Mouse (Mus musculus) midbrain, embryonic 11.5 days (tissue): ENCODE measurements around the gene Gm28035. TPM values are rescaled to one million over a fixed set of nuclear protein-coding genes. Genes with fewer than 3 reads are reported as not detected.

Source experiments
- ATAC-seq: fragments of 200-750 bp; cut with Nextera tagmentation; 2 replicates; pipeline ENCODE4 v1.8.0; 2017; ENCODE audit warnings: moderate TSS enrichment, moderate library complexity; ENCODE audit not compliant: low FRiP score
- DNase-seq: peaks from one replicate; pipeline ENCODE4 v3.0.0; 2015; ENCODE audit warnings: low spot score; ENCODE audit errors: missing footprints
- H3K27ac ChIP-seq: fragments of 300-500 bp; sonication (generic); 2 replicates; pipeline ENCODE4 v1.5.1; 2014; ENCODE audit warnings: low read depth, low read length
- H3K27me3 ChIP-seq: fragments of 300-500 bp; sonication (generic); 2 replicates; pipeline ENCODE4 v1.6.1; 2014; ENCODE audit warnings: mild to moderate bottlenecking, low read length, moderate library complexity, mixed read lengths; ENCODE audit not compliant: control insufficient read depth, insufficient read depth
- H3K36me3 ChIP-seq: fragments of 300-500 bp; sonication (generic); 2 replicates; pipeline ENCODE4 v1.6.1; 2014; ENCODE audit warnings: mild to moderate bottlenecking, low read length, moderate library complexity, mixed read lengths; ENCODE audit not compliant: control insufficient read depth, insufficient read depth
- H3K4me1 ChIP-seq: fragments of 300-500 bp; sonication (generic); 2 replicates; pipeline ENCODE4 v1.6.1; 2014; ENCODE audit warnings: low read length; ENCODE audit not compliant: control insufficient read depth, insufficient read depth
- H3K4me2 ChIP-seq: fragments of 300-500 bp; sonication (generic); 2 replicates; pipeline ENCODE4 v1.6.1; 2014; ENCODE audit warnings: mild to moderate bottlenecking, moderate library complexity
- H3K4me3 ChIP-seq: fragments of 300-500 bp; sonication (generic); 2 replicates; pipeline ENCODE4 v1.5.1; 2014; ENCODE audit warnings: low read depth, low read length
- H3K9ac ChIP-seq: fragments of 300-500 bp; sonication (generic); 2 replicates; pipeline ENCODE4 v1.6.1; 2014; ENCODE audit warnings: low read length
- H3K9me3 ChIP-seq: fragments of 300-500 bp; sonication (generic); 2 replicates; pipeline ENCODE4 v1.6.1; 2016; ENCODE audit warnings: low read length; ENCODE audit not compliant: control insufficient read depth
- WGBS: fragments of 180-500 bp; shearing (Covaris S2); extraction: QIAGEN DNeasy Blood & Tissue Kit; methylation state at CpG from one replicate; pipeline ENCODE4 v1.1.7; 2014; 5-methylcytosine and 5-hydroxymethylcytosine counted together
- polyA plus RNA-seq: library from polyadenylated mRNA; unstranded; fragments of >200 nt; fragmentation: Nextera tagmentation; extraction: Ambion mirVana; gene quantifications from 2 replicates; pipeline ENCODE4 v1.2.1, GENCODE M21; 2014

Gm28035 gene
- polyA plus RNA-seq: 0.05 and 0.21 TPM in 2 replicates

- Histone ChIP-seq H3K4me3 (no peak within 1 kb of the TSS), H3K36me3 (peaks cover 15% of the 10 kb centered on the region; the same call in 1 of the 2 replicates), H3K27me3 (no peaks in the 10 kb centered on the region), H3K4me1 (peaks cover 15% of the 10 kb centered on the region), H3K4me2 (no peak within 1 kb of the TSS), H3K27ac (no peak within 1 kb of the TSS), H3K9ac (0 out of 2 replicates have a peak within 1 kb of the TSS, but pooled peaks have one; percentile 7), H3K9me3 (no peaks in the 10 kb centered on the region)
- DNase-seq: no peak
- no peak for ATAC-seq
- 88% methylated on average over 2 of the region's 2 CpGs for WGBS
These were observed at the start of gene Gm28035 for GRCm38 (mm10) chr2:30240267-30240666. Gene Gm28035, plus strand, starts transcription at chr2:30240567.

GRCm38 (mm10) chr2:30191790-30192580 lies 48.4 kb upstream of the Gm28035 start:
- 88% methylated on average over 12 of the region's 12 CpGs for WGBS
- Histone ChIP-seq H3K36me3 (no peaks in the 10 kb centered on the region), H3K4me2 (no peak overlapping the region), H3K27ac (no peak overlapping the region), H3K4me1 (no peaks in the 10 kb centered on the region), H3K4me3 (no peak overlapping the region), H3K9me3 (no peaks in the 10 kb centered on the region), H3K9ac (no peak overlapping the region), H3K27me3 (no peaks in the 10 kb centered on the region)
- DNase-seq: no peak
- ATAC-seq: no peak

- ATAC-seq (no peak), DNase-seq (no peak)
- H3K4me3 ChIP-seq: no peak overlapping the region
- 89% methylated on average over 3 of the region's 3 CpGs for WGBS
- H3K4me2 ChIP-seq: no peak overlapping the region
- no peak overlapping the region for H3K27ac ChIP-seq
- no peaks in the 10 kb centered on the region for H3K9me3 ChIP-seq
- no peaks in the 10 kb centered on the region for H3K4me1 ChIP-seq
- H3K36me3 ChIP-seq: no peaks in the 10 kb centered on the region
- H3K9ac ChIP-seq: no peak overlapping the region
- no peaks in the 10 kb centered on the region for H3K27me3 ChIP-seq
These were observed 45.7 kb upstream of the Gm28035 start for GRCm38 (mm10) chr2:30194656-30195055.

GRCm38 (mm10) chr2:30198021-30198420 lies 42.3 kb upstream of the Gm28035 start:
- no peak for ATAC-seq
- H3K27ac ChIP-seq: no peak overlapping the region
- WGBS: 69% methylated on average over 4 of the region's 4 CpGs

GRCm38 (mm10) chr2:30199984-30200383 lies 40.4 kb upstream of the Gm28035 start:
- Histone ChIP-seq H3K36me3 (no peaks in the 10 kb centered on the region), H3K4me1 (peaks cover 6% of the 10 kb centered on the region), H3K9ac (no peak overlapping the region), H3K27me3 (no peaks in the 10 kb centered on the region), H3K4me2 (no peak overlapping the region), H3K27ac (no peak overlapping the region), H3K9me3 (no peaks in the 10 kb centered on the region), H3K4me3 (no peak overlapping the region)
- DNase-seq: no peak
- 78% methylated on average over 1 of the region's 1 CpGs for WGBS
- no peak for ATAC-seq

More at GRCm38 (mm10) chr2:30198021-30198420, 42.3 kb upstream of the Gm28035 start:
- Histone ChIP-seq H3K9me3 (no peaks in the 10 kb centered on the region), H3K27me3 (no peaks in the 10 kb centered on the region), H3K4me2 (no peak overlapping the region), H3K4me1 (no peaks in the 10 kb centered on the region), H3K4me3 (no peak overlapping the region), H3K9ac (no peak overlapping the region), H3K36me3 (no peaks in the 10 kb centered on the region)
- DNase-seq: no peak

GRCm38 (mm10) chr2:30200388-30200925 lies 39.9 kb upstream of the Gm28035 start:
- ATAC-seq (no peak), DNase-seq (no peak)
- H3K36me3 ChIP-seq: no peaks in the 10 kb centered on the region
- no peaks in the 10 kb centered on the region for H3K27me3 ChIP-seq
- no peaks in the 10 kb centered on the region for H3K9me3 ChIP-seq
- peaks cover 8% of the 10 kb centered on the region for H3K4me1 ChIP-seq
- no peak overlapping the region for H3K4me2 ChIP-seq
- H3K27ac ChIP-seq: no peak overlapping the region
- 91% methylated on average over 5 of the region's 5 CpGs for WGBS
- no peak overlapping the region for H3K4me3 ChIP-seq
- no peak overlapping the region for H3K9ac ChIP-seq

GRCm38 (mm10) chr2:30203439-30203838 lies 36.9 kb upstream of the Gm28035 start:
- no peak overlapping the region for H3K4me2 ChIP-seq
- H3K9ac ChIP-seq: no peak overlapping the region
- ATAC-seq: no peak
- peaks cover 12% of the 10 kb centered on the region for H3K4me1 ChIP-seq
- H3K36me3 ChIP-seq: no peaks in the 10 kb centered on the region
- no peaks in the 10 kb centered on the region for H3K9me3 ChIP-seq
- no peak overlapping the region for H3K4me3 ChIP-seq
- H3K27me3 ChIP-seq: no peaks in the 10 kb centered on the region
- no peak overlapping the region for H3K27ac ChIP-seq
- DNase-seq: peak; percentile 90
- WGBS: 73% methylated on average over 7 of the region's 7 CpGs

- peak; percentile 54; the same call in 1 of the 2 replicates for ATAC-seq
- 1% methylated on average over 13 of the region's 13 CpGs for WGBS
- Histone ChIP-seq H3K4me1 (peaks cover 12% of the 10 kb centered on the region), H3K4me2 (peak overlapping the region; percentile 85), H3K27ac (peak overlapping the region; percentile 50; the same call in 1 of the 2 replicates), H3K4me3 (peak overlapping the region; percentile 73), H3K27me3 (no peaks in the 10 kb centered on the region), H3K9me3 (no peaks in the 10 kb centered on the region), H3K9ac (peak overlapping the region; percentile 68), H3K36me3 (no peaks in the 10 kb centered on the region)
- no peak for DNase-seq
These were observed 35.1 kb upstream of the Gm28035 start for GRCm38 (mm10) chr2:30205255-30205628.

GRCm38 (mm10) chr2:30205629-30206357 lies 34.6 kb upstream of the Gm28035 start, which contains the start of gene Kyat1:
Gene Kyat1, minus strand, starts transcription at chr2:30205847.
- Histone ChIP-seq H3K36me3 (no peaks in the 10 kb centered on the region), H3K9ac (peak within 1 kb of the TSS; percentile 68), H3K4me1 (peaks cover 12% of the 10 kb centered on the region), H3K27ac (peak within 1 kb of the TSS; percentile 50; the same call in 1 of the 2 replicates), H3K27me3 (no peaks in the 10 kb centered on the region), H3K4me3 (peak within 1 kb of the TSS; percentile 73), H3K4me2 (peak within 1 kb of the TSS; percentile 85), H3K9me3 (no peaks in the 10 kb centered on the region)
- WGBS: under 1% methylated on average over 44 of the region's 44 CpGs
- ATAC-seq (peak; percentile 96), DNase-seq (peak; percentile 99)
